36 mouse cellular contexts compared by ENCODE assay signal in the genomic region with DNA sequence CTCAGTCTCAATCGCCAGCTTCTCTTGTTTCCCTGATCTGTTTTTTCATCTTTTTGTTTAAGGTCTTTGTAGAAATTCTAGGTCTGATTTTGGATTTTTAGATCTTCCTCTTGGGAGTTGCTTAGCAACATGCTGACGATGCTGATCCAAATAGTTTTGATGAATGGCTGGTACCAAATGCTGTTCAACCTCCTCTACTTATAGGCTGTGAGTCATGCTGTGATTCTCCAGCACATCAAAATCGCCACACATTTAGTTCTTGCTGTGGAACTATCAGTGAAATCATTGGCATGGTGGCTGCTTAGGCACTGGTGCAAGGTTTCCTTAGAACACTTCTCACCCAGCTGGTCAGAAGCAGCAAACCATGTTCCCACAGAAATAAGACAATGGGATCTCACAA. TPM values are rescaled to one million over a fixed set of nuclear protein-coding genes. Genes with fewer than 3 reads are reported as not detected.
DNase-seq lines count a peak whose midpoint lies in the region.
"Had no signal": no experiment of that assay in that cellular context is flagged by ENCODE, and none has a peak within 500 bp of the region (broad histone marks: within the 10 kb centered on the region; RNA-seq: fewer than 3 reads in every experiment).

No protein-coding gene starts in this region.

- no peak overlapping the region for H3K27ac ChIP-seq in hindbrain, embryonic 10.5 days
- H3K27ac ChIP-seq: embryonic facial prominence, embryonic 10.5 days; embryonic facial prominence, embryonic 13.5 days; forebrain, embryonic 10.5 days; forebrain, embryonic 13.5 days; heart, adult 2 months; heart, embryonic 10.5 days; heart, embryonic 13.5 days; hindbrain, embryonic 12.5 days; hindbrain, embryonic 15.5 days had no signal

- DNase-seq in frontal cortex, adult 2 months (ENCODE audit: extremely low spot score in 1 of 2, low spot score in 1 of 2) = peak; percentile 8 to 36
- DNase-seq in frontal cortex, postnatal 14 days (ENCODE audit: low spot score in 2 of 2) = no peak
- DNase-seq in right cerebral cortex, adult 2 months (ENCODE audit: low spot score in 2 of 2) = peak; percentile 5 to 10
- DNase-seq in right cerebral cortex, postnatal 4 days = no peak
- DNase-seq in left cerebral cortex, postnatal 36 days (ENCODE audit: low spot score in 2 of 2) = peak; percentile 3 to 6
- peak; percentile 4 to 16 for DNase-seq in right cerebral cortex, postnatal 36 days (ENCODE audit: low spot score in 2 of 2)
- DNase-seq in thymus, postnatal 14 days = no peak
- no peak for DNase-seq in hindbrain, embryonic 10.5 days (ENCODE audit: low spot score)
- DNase-seq: adrenal gland, postnatal 10 days; cerebellum, adult 11-12 months; cerebellum, adult 8-10 months; cerebellum, postnatal 10 days; cerebellum, postnatal 36 days; embryo, embryonic 11 days; gastrocnemius, postnatal 25 days; heart, adult 2 months; heart, postnatal 14 days; heart, postnatal 4 days had no signal

- H3K4me1 ChIP-seq in hindbrain, embryonic 10.5 days (replicated peaks) = no peaks in the 10 kb centered on the region
- H3K4me1 ChIP-seq: embryonic facial prominence, embryonic 10.5 days; embryonic facial prominence, embryonic 13.5 days; forebrain, embryonic 10.5 days; forebrain, embryonic 13.5 days; heart, embryonic 10.5 days; heart, embryonic 13.5 days; hindbrain, embryonic 12.5 days; hindbrain, embryonic 15.5 days had no signal

- no peak overlapping the region for H3K4me3 ChIP-seq in hindbrain, embryonic 10.5 days
- H3K4me3 ChIP-seq: embryonic facial prominence, embryonic 10.5 days; embryonic facial prominence, embryonic 13.5 days; erythroblast, embryonic 14.5 days; forebrain, embryonic 10.5 days; forebrain, embryonic 13.5 days; heart, adult 2 months; heart, embryonic 10.5 days; heart, embryonic 13.5 days; hindbrain, embryonic 12.5 days; hindbrain, embryonic 15.5 days had no signal

- H3K9me3 ChIP-seq in hindbrain, embryonic 10.5 days = peaks cover 32% of the 10 kb centered on the region
- H3K9me3 ChIP-seq: embryonic facial prominence, embryonic 13.5 days had no signal

- no peaks in the 10 kb centered on the region for H3K27me3 ChIP-seq in hindbrain, embryonic 10.5 days (ENCODE audit: insufficient read depth, poor library complexity, severe bottlenecking)
- H3K27me3 ChIP-seq: embryonic facial prominence, embryonic 13.5 days; forebrain, embryonic 13.5 days; heart, embryonic 13.5 days; hindbrain, embryonic 12.5 days; hindbrain, embryonic 15.5 days had no signal

- 74% methylated on average over 3 of the region's 3 CpGs for WGBS in hindbrain, embryonic 10.5 days

- intact Hi-C loops in left cerebral cortex, postnatal 36 days (cut with DNase I) = no loop called here

- no peaks in the 10 kb centered on the region for H3K36me3 ChIP-seq in hindbrain, embryonic 10.5 days
- H3K36me3 ChIP-seq: embryonic facial prominence, embryonic 10.5 days; embryonic facial prominence, embryonic 13.5 days; forebrain, embryonic 10.5 days; heart, embryonic 10.5 days; heart, embryonic 13.5 days; hindbrain, embryonic 12.5 days; hindbrain, embryonic 15.5 days had no signal

RNA-seq across cellular contexts. Expression of a gene that starts 15.0 kb away (rescaled TPM):
- polyA plus RNA-seq in frontal cortex, adult 2 months (2012; rRNA removed) = not detected in 2 replicates
- total RNA-seq in left cerebral cortex, postnatal 36 days (2021) = not detected
- polyA plus RNA-seq in hindbrain, embryonic 10.5 days (2016; fragmentation: Nextera tagmentation; extraction: Ambion mirVana) = not detected in 2 replicates
- total RNA-seq: adrenal gland, adult 18-20 months; adrenal gland, postnatal 10 days; adrenal gland, postnatal 4 days; ES-E14; gastrocnemius, adult 8-10 months; gastrocnemius, postnatal 25 days; granulocyte monocyte progenitor cell, adult 5-6 weeks; heart, adult 2 months; heart, postnatal 14 days; heart, postnatal 4 days had no signal
- polyA plus RNA-seq: brain, embryonic 14.5 days; cortical plate, adult 2 months; embryonic facial prominence, embryonic 10.5 days; embryonic facial prominence, embryonic 13.5 days; erythroblast, embryonic 14.5 days; forebrain, embryonic 10.5 days; forebrain, embryonic 13.5 days; forebrain, embryonic 16.5 days; heart, adult 2 months; heart, embryonic 10.5 days; heart, embryonic 13.5 days; heart, embryonic 16.5 days; hindbrain, embryonic 12.5 days; hindbrain, embryonic 15.5 days had no signal

RNA-seq across cellular contexts. Expression of a gene that starts 37.0 kb away (rescaled TPM):
- polyA plus RNA-seq in frontal cortex, adult 2 months (2012; rRNA removed) = 7.6 and 9.1 TPM in 2 replicates
- 10 to 100 TPM; 15.5 to 15.9 TPM for total RNA-seq in left cerebral cortex, postnatal 36 days (2021)
- polyA plus RNA-seq in hindbrain, embryonic 10.5 days (2016; fragmentation: Nextera tagmentation; extraction: Ambion mirVana) = 30.5 and 31.2 TPM in 2 replicates
- polyA plus RNA-seq: erythroblast, embryonic 14.5 days had no signal

Comparison
In these comparisons a context has a peak if more than half of its experiments do, and no peak if none do; other contexts are left out.
1. DNase-seq: peak in frontal cortex, adult 2 months (2 of 2), right cerebral cortex, adult 2 months (2 of 2), left cerebral cortex, postnatal 36 days (2 of 2) and right cerebral cortex, postnatal 36 days (2 of 2); none in frontal cortex, postnatal 14 days (0 of 2), right cerebral cortex, postnatal 4 days (single experiment), thymus, postnatal 14 days (single experiment) and hindbrain, embryonic 10.5 days (single experiment).